Mouse (Mus musculus) lung, adult 18-20 months (tissue): ENCODE data around the gene Hspa4.
A peak's percentile ranks its signal among the peaks of the same experiment; 100 is the strongest.
"Not testable (repeated sequence)": the region's sequence is repeated elsewhere in the genome, so short reads cannot be mapped to it uniquely, and the experiment has no call there.

Experiments used
- DNase-seq, 2 experiments: peaks; one replicate each; pipeline ENCODE4 v3.0.0; 2022; ENCODE audit warnings: mixed read lengths in 2 of 2

Gene Hspa4

DNA sequence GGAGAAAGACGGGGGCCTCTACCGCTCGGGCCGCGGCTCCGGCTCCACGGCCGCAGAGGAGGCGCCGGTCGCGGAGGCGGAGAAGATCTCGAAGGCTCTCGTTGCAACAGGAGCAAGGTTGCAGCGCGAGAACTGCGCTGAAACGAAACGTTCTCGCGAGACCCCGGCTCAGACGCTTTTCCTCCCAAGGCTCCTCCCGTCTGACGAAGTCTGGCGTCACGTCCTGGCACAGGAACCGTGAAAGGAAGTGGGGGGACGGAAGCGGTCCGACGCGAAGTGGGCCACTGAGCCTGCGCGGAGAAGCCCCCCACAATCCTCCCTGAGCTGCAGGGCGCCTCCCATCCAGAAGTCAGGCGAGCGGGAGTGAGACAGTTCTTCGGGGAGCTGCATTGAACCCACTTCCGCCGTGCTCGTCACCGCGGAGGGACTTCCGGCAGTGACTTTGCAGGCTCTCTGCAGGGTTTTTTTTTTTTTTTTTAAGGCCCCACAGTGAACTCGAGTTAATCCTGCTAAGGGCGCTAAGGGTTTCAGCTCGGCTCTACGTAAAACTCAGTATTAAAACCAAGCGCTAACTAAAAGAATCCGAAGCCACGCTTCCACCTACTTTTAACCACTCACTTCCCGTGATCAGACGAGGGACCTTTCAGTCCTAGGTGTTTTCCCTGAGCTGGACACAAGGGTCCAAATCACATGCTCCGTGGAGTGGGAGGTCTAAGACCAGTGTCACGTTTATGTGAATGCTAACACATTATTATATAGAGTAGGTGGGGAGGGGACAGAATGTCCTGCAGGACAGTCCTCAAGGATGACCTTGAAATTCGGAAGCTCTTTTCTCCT lies at the start of gene Hspa4:
Gene Hspa4 (minus strand): TSS at position 128 of the 837 bp plus-strand sequence.
- peak; percentile 99 for DNase-seq

DNA sequence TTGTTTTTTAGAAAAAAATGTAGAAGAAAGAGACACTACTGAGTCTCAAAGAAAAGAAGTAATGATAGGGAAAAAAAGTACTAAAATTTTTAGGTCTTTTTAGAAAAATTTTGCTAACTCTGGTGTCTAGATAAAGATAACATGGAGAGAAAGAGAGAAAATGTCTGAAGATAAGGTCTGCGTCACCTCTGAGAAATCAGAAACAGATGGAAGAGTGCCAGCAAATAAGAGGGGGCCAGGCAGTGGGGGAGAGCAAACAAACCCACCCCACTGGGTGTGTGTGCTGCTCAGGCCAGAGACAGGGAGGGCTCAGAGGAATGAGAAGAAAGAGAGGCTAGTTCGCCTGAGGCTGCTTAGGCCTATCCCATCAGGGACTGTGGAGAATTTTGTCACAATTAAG lies 45.5 kb upstream of the Hspa4 start:
- DNase-seq: no peak

DNA sequence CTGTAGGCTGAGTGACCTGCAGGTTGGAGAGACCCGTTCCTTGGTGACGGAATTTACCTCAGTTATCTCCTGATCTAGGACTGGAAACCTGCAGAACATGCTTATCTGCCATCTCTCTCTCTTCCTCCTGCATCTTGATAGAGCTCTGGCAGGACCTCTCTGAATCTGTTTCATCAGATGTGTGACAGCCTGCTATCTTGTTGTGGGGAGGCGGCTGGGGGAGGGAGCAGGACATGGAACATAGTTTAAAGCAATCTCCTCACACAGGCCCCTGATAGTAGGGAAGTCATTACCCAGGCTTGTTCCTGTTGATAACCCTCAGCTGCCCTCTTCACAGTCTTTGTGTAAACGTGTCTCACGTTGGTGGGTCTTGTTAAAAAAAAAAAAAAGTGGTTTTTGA lies 45.1 kb upstream of the Hspa4 start:
- DNase-seq: no peak

GRCm38 (mm10) chr11:53342711-53343110 lies 42.5 kb upstream of the Hspa4 start:
- DNase-seq: no peak

DNA sequence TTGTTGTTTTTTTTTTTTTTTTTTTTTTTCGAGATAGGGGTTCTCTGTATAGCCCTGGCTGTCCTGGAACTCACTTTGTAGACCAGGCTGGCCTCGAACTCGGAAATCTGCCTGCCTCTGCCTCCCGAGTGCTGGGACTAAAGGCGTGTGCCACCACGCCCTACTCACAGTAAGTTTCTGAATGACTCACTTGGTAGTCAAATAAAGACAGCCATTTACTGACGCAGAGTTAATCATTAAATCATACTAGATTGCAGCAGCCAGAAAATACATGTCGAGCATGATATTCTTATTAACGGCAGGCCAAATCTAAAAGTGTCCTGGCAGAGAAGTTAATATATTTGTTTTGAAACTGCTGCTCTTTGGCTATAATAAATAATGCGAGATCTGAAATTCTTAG lies 40.8 kb upstream of the Hspa4 start:
- DNase-seq: not testable (repeated sequence)

- no peak for DNase-seq
Measured at GRCm38 (mm10) chr11:53337684-53338083, 37.4 kb upstream of the Hspa4 start.

DNA sequence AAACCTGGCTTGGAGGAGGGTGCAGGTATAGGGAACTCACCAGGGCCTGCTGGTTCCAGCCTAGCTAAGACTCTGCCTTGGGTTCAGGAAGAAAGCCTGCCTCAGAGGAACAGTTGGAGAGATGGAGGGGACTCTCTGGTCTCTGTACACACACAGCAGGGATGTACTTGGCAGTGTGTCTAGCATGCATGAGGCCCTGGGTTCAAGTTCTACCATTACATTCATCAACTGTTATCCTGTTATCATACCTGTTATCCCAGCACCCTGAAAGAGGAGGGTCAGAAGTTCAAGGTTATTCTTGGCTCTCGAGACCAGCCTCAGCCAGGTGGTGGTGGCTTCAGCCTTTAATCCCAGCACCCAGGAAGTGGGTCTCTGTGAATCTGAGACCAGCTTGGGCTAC lies 36.7 kb upstream of the Hspa4 start:
- no peak for DNase-seq

GRCm38 (mm10) chr11:53336182-53336571 lies 35.9 kb upstream of the Hspa4 start:
- DNase-seq: no peak

DNA sequence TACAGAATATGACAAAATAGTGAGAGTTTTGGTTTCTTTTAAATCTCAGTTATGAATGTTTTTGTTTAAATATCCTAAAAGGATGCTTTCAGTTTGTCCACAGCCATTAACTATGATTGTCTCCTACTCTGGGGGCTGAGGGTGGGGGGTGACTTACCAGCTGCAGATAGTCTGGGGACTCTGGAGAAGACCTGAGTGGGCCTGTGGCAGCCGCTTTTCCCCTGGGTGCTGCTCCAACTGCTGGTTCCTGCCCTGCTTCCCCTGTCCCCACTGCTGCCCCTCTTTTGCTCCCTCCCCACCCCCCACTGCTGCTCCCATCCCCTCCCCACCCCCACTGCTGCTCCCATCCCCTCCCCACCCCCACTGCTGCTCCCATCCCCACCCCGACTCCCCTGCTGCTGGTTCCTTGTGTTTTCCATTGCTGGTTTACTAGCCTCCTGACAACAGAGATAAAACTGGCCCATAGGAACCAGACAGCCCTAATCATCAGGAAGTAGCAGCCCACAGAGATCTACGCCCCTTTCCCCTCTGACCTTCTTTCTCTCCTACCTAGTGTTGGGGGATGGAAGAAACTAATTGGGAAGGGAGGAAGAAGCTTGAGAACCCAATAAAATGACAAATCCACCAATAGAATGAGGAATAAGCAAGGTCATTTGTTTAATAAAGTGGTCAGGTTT lies 35.4 kb upstream of the Hspa4 start:
- DNase-seq: no peak

GRCm38 (mm10) chr11:53332076-53332680 lies 31.9 kb upstream of the Hspa4 start:
- DNase-seq: no peak

- no peak for DNase-seq
Measured at GRCm38 (mm10) chr11:53331121-53331520, 30.9 kb upstream of the Hspa4 start.

DNA sequence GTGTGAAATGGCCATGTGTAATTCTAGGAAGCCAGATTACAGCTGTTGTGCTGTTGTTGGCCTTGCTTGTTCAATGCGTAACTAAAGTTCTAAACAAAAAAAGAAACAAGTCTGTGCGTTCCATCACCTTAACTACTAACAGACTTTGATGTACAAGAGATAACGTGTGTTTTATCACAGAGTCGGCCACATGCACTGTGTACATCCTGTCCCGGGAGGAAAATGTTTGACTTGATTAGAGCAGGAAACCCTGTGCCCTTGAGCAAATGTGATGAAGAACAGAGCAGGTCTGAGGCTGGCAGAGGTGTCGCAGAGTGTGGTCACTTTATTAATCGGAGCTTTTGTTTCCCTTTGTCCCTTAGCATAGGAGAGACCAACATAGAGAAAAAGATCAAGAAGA lies 30.1 kb upstream of the Hspa4 start:
- DNase-seq: no peak

DNA sequence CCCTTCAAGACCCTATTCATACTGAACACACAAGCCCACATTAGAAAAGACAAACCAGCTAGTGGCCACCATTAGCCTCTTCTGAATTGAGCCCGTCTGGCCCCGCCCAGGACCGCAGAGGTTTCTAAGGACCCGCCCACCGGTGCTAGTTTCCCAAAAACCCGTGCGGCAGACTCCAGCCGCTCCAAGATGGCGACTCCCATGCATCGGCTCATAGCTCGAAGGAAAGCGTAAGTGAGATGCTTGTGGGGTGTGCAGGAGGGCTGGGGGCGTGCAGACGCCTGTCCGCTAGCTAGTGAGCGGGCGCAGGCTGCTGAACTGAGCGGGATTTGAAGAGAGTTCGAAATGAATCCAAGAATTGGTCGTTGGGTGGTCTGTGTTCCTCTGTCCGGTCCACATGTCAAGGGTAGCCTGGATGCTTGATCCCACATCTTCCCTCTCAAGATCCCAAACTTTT lies 24.3 kb upstream of the Hspa4 start, which contains the start of gene Zcchc10:
Gene Zcchc10 (plus strand): TSS at position 168 of the 457 bp plus-strand sequence.
- DNase-seq: peak; percentile 90 to 93

- DNase-seq: not testable (repeated sequence)
Measured at GRCm38 (mm10) chr11:53319867-53320266, 19.6 kb upstream of the Hspa4 start.

GRCm38 (mm10) chr11:53318568-53318967 lies 18.3 kb upstream of the Hspa4 start:
- DNase-seq: not testable (repeated sequence)

DNA sequence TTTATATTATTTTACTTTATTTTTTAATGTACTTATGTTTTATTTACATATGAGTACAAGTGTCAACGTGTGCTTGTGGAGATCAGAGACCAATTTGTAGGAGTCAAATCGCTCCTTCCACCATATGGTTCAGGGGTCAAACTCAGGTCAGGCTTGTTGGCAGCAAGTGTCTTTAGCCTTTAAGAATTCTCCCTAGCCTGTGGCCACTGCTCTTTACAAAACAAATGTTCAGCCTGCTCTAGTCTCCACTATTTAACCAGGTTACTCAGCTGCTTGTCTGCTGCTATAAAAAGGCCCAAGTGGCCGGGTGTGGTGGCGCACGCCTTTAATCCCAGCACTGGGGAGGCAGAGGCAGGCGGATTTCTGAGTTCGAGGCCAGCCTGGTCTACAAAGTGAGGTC lies 17.8 kb upstream of the Hspa4 start:
- no peak for DNase-seq

- peak in 1 of 2 experiments; percentile 35 for DNase-seq
Measured at GRCm38 (mm10) chr11:53316996-53317395, 16.7 kb upstream of the Hspa4 start.

DNA sequence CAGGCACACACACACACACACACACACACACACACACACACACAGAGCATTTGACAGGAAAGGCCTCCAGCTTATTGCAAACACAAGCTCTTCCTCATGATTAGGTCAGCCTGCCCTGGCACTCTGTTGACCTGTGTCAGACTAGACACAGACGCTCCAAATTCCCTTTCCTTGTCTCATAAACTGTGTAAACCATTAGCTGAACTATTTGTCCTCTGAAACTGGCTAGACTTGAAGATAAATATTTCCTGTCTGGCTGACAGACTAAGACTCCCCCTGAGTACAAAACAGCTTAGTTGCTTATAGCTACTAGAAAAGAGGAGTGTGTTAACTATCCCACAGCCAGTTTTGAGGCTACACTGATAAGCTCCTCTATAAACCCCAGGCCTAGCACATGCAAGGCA lies 14.5 kb upstream of the Hspa4 start:
- peak; percentile 55 to 78 for DNase-seq

DNA sequence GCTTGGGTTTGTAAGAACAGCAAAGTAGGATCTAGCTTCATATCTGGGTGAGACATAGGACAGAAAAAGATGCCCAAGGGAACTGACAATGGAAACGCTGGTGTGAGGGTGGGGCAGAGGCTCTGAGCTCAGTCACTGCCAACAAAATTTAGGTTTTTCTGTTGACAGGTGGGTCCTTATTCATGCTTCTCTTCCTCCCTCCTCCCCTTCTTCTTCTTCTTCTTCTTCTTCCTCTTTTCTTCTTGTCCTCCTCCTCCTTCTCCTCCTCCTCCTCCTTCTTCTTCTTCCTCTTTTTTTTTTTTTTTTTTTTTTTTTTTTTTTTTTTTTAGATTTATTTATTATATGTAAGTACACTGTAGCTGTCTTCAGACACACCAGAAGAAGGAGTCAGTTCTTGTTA lies 12.6 kb upstream of the Hspa4 start:
- DNase-seq: not testable (repeated sequence)

DNA sequence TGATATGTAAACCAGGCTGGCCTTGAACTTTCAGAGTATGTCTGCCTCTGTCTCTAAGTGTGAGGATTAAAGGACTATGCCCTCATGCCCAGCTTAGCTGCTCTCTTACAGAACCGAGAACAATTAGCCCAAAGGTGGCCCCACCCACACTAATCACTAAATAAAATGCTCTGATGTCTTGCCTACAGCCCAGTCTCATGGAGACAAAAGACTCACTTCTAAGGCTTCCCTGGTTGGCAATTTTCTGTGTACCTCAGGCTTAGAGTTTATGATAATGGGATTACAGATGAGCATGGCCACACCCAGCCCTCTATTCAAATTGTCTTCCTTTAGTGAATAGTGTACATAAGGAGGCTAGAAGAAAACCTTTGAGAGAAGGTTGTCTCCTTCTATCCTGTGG lies 11.1 kb upstream of the Hspa4 start:
- no peak for DNase-seq

- peak; percentile 71 to 86 for DNase-seq
Measured at GRCm38 (mm10) chr11:53308884-53309310, 8.6 kb upstream of the Hspa4 start.

DNA sequence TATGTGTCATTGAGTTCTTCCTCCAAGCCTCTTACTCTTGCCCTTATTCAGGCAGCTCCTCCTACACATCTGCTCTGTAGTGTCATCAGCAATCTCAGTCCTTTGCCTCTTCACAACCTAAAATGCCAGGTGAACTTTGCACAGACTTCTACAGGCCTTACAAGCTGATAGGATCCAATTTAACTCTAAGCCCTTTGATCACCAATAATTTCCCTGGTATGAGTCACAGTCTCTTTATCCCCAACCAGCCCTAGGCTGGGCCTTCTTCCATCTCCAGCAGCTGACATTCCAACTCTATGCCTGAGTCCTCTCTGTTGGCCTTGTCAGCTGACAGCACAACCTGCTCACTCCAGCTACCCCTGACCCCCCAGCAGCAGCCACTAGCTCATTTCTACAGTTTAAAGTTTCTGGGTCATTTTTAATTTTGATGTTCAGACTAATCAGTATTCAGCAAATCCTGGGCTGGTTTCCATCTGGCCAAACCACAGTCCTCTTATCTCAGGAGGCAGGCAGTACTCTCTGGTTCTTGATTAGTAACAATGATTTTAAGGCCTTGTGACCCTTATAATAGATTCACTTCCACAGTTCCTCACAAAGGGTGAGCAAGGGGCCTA lies 8.1 kb upstream of the Hspa4 start:
- peak; percentile 43 to 49 for DNase-seq

GRCm38 (mm10) chr11:53307558-53308065 lies 7.4 kb upstream of the Hspa4 start:
- DNase-seq: peak; percentile 42 to 71
